Mouse (Mus musculus): ENCODE results near the gene Rab6b. TPM values are rescaled to one million over a fixed set of nuclear protein-coding genes. Genes with fewer than 3 reads are reported as not detected.
"Not testable (repeated sequence)": the region's sequence is repeated elsewhere in the genome, so short reads cannot be mapped to it uniquely, and the experiment has no call there.

Gene Rab6b
- total and polyA plus RNA-seq, 3 experiments, result 0.16 TPM; not detected in 2

GRCm38 (mm10) chr9:103153286-103153685, 41.7 kb downstream of the Rab6b start:
- H3K27me3 ChIP-seq (ENCODE audit: insufficient read depth, low read length), result peaks cover 22% of the 10 kb centered on the region
- H3K4me3 ChIP-seq (ENCODE audit: low read depth, low read length), result no peak overlapping the region
- ATAC-seq (ENCODE audit: extremely low read depth, insufficient number of reproducible peaks, low FRiP score, poor library complexity, severe bottlenecking) (no peak), DNase-seq (ENCODE audit: low spot score) (no peak)
- H3K9me3 ChIP-seq (replicated peaks), result no peaks in the 10 kb centered on the region
- H3K36me3 ChIP-seq (replicated peaks), result no peaks in the 10 kb centered on the region
- no peak for TF ChIP-seq TAL1 (conservative IDR thresholded peaks at IDR 0.05; ENCODE audit: low read depth, low read length)
- no peak for TF ChIP-seq GATA2 (IDR thresholded peaks at IDR 0.05; ENCODE audit: borderline replicate concordance, low read depth, low read length)
- no peak for TF ChIP-seq GATA1 (IDR thresholded peaks at IDR 0.05; ENCODE audit: borderline replicate concordance, low read length)
- TF ChIP-seq POLR2AphosphoS5 (IDR thresholded peaks at IDR 0.05; ENCODE audit: insufficient replicate concordance, low read depth, low read length), result no peak
- TF ChIP-seq CTCF (IDR thresholded peaks at IDR 0.05; ENCODE audit: low read depth, low read length), result no peak
- peaks cover 7% of the 10 kb centered on the region; the same call in 1 of the 2 replicates for H3K4me1 ChIP-seq (ENCODE audit: insufficient read depth, low read depth, low read length)

GRCm38 (mm10) chr9:103154568-103154967, 43.0 kb downstream of the Rab6b start:
- Histone ChIP-seq H3K36me3 (replicated peaks) (no peaks in the 10 kb centered on the region), H3K9me3 (replicated peaks) (no peaks in the 10 kb centered on the region), H3K4me1 (ENCODE audit: insufficient read depth, low read depth, low read length) (peaks cover 7% of the 10 kb centered on the region; the same call in 1 of the 2 replicates), H3K27me3 (ENCODE audit: insufficient read depth, low read length) (peaks cover 26% of the 10 kb centered on the region), H3K4me3 (ENCODE audit: low read depth, low read length) (no peak overlapping the region)
- ATAC-seq (ENCODE audit: extremely low read depth, insufficient number of reproducible peaks, low FRiP score, poor library complexity, severe bottlenecking) (no peak), DNase-seq (ENCODE audit: low spot score) (no peak)
- TF ChIP-seq CTCF (IDR thresholded peaks at IDR 0.05; ENCODE audit: low read depth, low read length) (no peak), POLR2AphosphoS5 (IDR thresholded peaks at IDR 0.05; ENCODE audit: insufficient replicate concordance, low read depth, low read length) (no peak), GATA2 (IDR thresholded peaks at IDR 0.05; ENCODE audit: borderline replicate concordance, low read depth, low read length) (no peak), TAL1 (conservative IDR thresholded peaks at IDR 0.05; ENCODE audit: low read depth, low read length) (no peak), GATA1 (IDR thresholded peaks at IDR 0.05; ENCODE audit: borderline replicate concordance, low read length) (no peak)

- not testable (repeated sequence) for H3K36me3 ChIP-seq (replicated peaks); H3K9me3 ChIP-seq (replicated peaks); DNase-seq (ENCODE audit: low spot score); ATAC-seq (ENCODE audit: extremely low read depth, insufficient number of reproducible peaks, low FRiP score, poor library complexity, severe bottlenecking); H3K4me1 ChIP-seq (ENCODE audit: insufficient read depth, low read depth, low read length); H3K4me3 ChIP-seq (ENCODE audit: low read depth, low read length)
- peaks cover 28% of the 10 kb centered on the region for H3K27me3 ChIP-seq (ENCODE audit: insufficient read depth, low read length)
Measured at GRCm38 (mm10) chr9:103155158-103155557, 43.6 kb downstream of the Rab6b start.

DNA sequence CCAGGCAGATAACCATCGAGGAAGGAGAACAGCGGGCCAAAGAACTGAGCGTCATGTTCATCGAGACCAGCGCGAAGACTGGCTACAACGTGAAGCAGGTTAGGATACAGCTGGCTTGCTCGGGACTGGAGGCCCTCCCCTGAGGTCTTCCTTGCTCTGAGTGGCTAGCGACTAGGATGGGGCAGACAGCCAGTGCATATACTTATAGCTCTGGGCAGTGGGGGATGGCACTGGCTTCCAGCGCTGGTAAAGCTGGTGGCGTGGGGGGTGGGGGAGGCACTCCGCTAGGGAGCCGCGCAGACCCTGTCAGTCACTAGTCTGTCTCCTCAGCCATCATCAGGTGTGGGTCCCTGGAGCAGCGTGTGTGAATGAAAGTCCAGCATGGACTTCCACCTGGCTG, 52.2 kb downstream of the Rab6b start:
- ATAC-seq (ENCODE audit: extremely low read depth, insufficient number of reproducible peaks, low FRiP score, poor library complexity, severe bottlenecking) (no peak), DNase-seq (ENCODE audit: low spot score) (no peak)
- peaks cover 60% of the 10 kb centered on the region for H3K27me3 ChIP-seq (ENCODE audit: insufficient read depth, low read length)
- no peak overlapping the region for H3K4me3 ChIP-seq (ENCODE audit: low read depth, low read length)
- peaks cover 5% of the 10 kb centered on the region for H3K4me1 ChIP-seq (ENCODE audit: insufficient read depth, low read depth, low read length)
- H3K36me3 ChIP-seq (replicated peaks), result no peaks in the 10 kb centered on the region
- H3K9me3 ChIP-seq (replicated peaks), result no peaks in the 10 kb centered on the region
- no peak for TF ChIP-seq TAL1 (conservative IDR thresholded peaks at IDR 0.05; ENCODE audit: low read depth, low read length)
- TF ChIP-seq GATA1 (IDR thresholded peaks at IDR 0.05; ENCODE audit: borderline replicate concordance, low read length), result no peak
- TF ChIP-seq CTCF (IDR thresholded peaks at IDR 0.05; ENCODE audit: low read depth, low read length), result no peak
- TF ChIP-seq GATA2 (IDR thresholded peaks at IDR 0.05; ENCODE audit: borderline replicate concordance, low read depth, low read length), result no peak
- TF ChIP-seq POLR2AphosphoS5 (IDR thresholded peaks at IDR 0.05; ENCODE audit: insufficient replicate concordance, low read depth, low read length), result no peak

DNA sequence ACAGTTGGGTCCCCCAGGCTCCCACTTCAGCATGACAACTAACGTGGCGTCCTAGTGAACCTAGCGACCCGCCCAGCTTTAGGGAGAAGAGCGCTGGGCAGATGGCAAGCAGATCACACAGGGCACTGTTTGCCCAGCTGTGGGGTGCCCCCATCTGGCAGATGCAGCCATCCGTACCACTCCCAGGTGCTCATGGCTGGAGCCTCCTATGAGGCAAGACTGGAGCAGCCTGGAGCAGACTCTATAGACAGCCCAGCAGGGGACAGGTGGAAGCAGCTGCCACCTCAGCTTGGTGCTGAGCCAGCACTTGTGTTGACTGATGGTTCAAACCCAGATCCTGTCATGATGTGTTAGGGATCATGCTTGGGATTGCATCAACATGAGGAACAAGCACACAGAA, 56.5 kb downstream of the Rab6b start:
- Histone ChIP-seq H3K36me3 (replicated peaks) (no peaks in the 10 kb centered on the region), H3K27me3 (ENCODE audit: insufficient read depth, low read length) (peaks cover 59% of the 10 kb centered on the region), H3K9me3 (replicated peaks) (no peaks in the 10 kb centered on the region), H3K4me3 (ENCODE audit: low read depth, low read length) (no peak overlapping the region), H3K4me1 (ENCODE audit: insufficient read depth, low read depth, low read length) (no peaks in the 10 kb centered on the region)
- ATAC-seq (ENCODE audit: extremely low read depth, insufficient number of reproducible peaks, low FRiP score, poor library complexity, severe bottlenecking) (no peak), DNase-seq (ENCODE audit: low spot score) (no peak)
- TF ChIP-seq GATA1 (IDR thresholded peaks at IDR 0.05; ENCODE audit: borderline replicate concordance, low read length), result no peak
- no peak for TF ChIP-seq POLR2AphosphoS5 (IDR thresholded peaks at IDR 0.05; ENCODE audit: insufficient replicate concordance, low read depth, low read length)
- no peak for TF ChIP-seq GATA2 (IDR thresholded peaks at IDR 0.05; ENCODE audit: borderline replicate concordance, low read depth, low read length)
- TF ChIP-seq TAL1 (conservative IDR thresholded peaks at IDR 0.05; ENCODE audit: low read depth, low read length), result no peak
- TF ChIP-seq CTCF (IDR thresholded peaks at IDR 0.05; ENCODE audit: low read depth, low read length), result no peak

GRCm38 (mm10) chr9:103168771-103169170, 57.2 kb downstream of the Rab6b start:
- Histone ChIP-seq H3K9me3 (replicated peaks) (no peaks in the 10 kb centered on the region), H3K27me3 (ENCODE audit: insufficient read depth, low read length) (peaks cover 56% of the 10 kb centered on the region), H3K4me3 (ENCODE audit: low read depth, low read length) (no peak overlapping the region), H3K4me1 (ENCODE audit: insufficient read depth, low read depth, low read length) (no peaks in the 10 kb centered on the region), H3K36me3 (replicated peaks) (no peaks in the 10 kb centered on the region)
- ATAC-seq (ENCODE audit: extremely low read depth, insufficient number of reproducible peaks, low FRiP score, poor library complexity, severe bottlenecking) (no peak), DNase-seq (ENCODE audit: low spot score) (no peak)
- TF ChIP-seq TAL1 (conservative IDR thresholded peaks at IDR 0.05; ENCODE audit: low read depth, low read length) (no peak), GATA2 (IDR thresholded peaks at IDR 0.05; ENCODE audit: borderline replicate concordance, low read depth, low read length) (no peak), CTCF (IDR thresholded peaks at IDR 0.05; ENCODE audit: low read depth, low read length) (no peak), GATA1 (IDR thresholded peaks at IDR 0.05; ENCODE audit: borderline replicate concordance, low read length) (no peak), POLR2AphosphoS5 (IDR thresholded peaks at IDR 0.05; ENCODE audit: insufficient replicate concordance, low read depth, low read length) (no peak)
